Mouse (Mus musculus): ENCODE measurements around the gene Plpp7.

GRCm38 (mm10) chr2:32082229-32082628 lies 13.1 kb upstream of the Plpp7 start:
- TF ChIP-seq POLR2A (IDR thresholded peaks at IDR 0.05; ENCODE audit: borderline replicate concordance, low read depth, low read length) (no peak), CTCF (IDR thresholded peaks at IDR 0.05; ENCODE audit: low read depth, low read length) (no peak)

All from bone marrow macrophage, adult 2 months (primary cell).